Mouse (Mus musculus): ENCODE data around the gene Preb.

The Preb gene

DNA sequence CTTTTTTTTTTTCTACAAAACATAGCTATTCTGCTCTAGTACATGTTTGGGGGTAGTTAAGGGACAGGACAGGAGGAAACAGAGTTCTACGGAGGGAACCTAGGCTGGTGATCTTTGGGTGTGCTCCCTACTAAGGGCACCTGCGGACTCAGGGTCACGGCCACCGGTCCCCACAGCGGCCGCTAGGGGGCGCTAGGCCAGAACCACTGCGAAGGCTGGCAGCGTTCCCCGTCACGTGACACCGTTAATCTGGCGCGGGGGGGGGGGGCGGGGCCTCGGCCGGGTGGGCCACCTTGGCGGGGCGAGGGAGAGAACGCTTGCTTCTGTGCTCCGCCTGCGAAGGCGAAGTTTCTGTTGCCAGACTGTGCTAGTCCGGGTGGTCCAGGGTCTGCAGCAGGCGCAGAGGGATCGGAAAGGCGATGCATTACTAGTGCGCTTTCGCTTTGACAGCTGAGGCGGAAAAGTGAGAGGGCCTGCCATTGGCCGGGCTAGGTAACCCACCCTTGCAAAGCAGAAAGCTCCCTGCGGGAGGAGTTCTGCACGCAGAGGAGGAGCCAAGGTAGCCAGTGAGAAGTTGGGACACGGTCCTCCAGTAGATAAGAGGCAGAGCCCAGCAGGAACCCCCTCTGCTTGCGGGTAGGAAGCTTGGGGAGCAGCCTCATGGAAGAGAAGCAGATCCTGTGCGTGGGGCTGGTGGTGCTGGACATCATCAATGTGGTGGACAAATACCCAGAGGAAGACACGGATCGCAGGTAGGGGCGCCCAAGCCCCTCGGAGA lies 38.7 kb downstream of the Preb start, which contains the start of gene Khk:
Gene Khk, plus strand, starts transcription at position 176 of the 778 bp plus-strand sequence.
- peak; percentile 97 for DNase-seq (ENCODE audit: low read depth)

DNA sequence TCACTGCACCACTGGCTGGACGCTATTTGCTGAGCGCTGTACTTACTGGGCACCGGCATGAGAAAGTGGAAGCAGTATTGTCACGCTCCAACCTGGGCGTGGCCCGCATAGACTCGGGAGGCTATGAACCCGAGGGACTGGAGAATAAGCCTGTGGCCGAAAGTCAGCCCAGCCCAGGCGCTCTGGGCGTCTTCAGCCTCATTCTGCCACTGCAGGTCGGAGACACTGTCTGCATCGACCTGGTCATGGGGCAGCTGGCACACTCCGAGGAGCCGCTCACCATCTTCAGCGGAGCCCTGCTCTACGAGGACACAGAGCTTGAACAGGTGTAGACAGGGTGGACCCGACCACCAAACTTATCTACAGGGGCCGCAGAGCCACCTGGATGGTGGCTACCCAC lies 39.5 kb downstream of the Preb start:
- no peak for DNase-seq (ENCODE audit: low read depth)

DNA sequence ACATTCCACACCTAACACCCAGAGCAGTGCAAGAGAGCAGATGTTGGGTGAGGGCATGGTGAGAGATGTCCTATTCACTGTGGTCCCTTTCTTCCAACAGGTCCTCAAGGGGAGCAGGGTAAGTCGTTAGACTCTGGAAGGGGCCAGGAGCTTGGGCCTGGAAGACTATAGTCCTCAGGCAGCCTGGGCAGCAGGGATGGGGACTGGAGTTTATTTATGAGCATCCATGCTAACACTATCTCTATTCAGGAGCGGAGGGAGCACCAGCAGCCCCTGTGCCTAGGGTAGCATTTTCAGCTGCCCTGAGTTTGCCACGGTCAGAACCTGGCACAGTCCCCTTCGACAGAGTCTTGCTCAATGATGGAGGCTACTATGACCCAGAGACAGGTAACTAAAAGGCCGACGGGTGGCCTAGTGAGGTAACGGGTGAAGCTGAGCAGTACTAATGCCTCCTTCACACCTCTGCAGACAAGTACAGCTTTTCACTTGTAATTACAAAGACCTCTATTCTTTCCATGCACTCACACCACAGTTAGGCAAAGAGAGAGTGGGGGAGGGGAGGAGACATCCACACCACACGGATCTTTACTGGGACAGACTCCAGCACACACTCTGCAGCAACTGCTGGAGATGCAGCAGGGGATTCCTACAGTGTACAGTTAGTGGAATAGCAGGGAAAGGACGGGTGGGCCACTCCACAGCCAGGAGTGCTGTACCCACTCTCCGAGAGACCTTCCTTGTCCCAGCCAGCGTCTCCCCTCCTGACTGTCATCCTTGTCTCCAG lies 40.1 kb downstream of the Preb start:
- DNase-seq (ENCODE audit: low read depth): no peak

GRCm38 (mm10) chr5:30918691-30919090 lies 41.5 kb downstream of the Preb start:
- DNase-seq (ENCODE audit: low read depth): no peak

GRCm38 (mm10) chr5:30917891-30918670 lies 42.1 kb downstream of the Preb start:
- no peak for DNase-seq (ENCODE audit: low read depth)

DNA sequence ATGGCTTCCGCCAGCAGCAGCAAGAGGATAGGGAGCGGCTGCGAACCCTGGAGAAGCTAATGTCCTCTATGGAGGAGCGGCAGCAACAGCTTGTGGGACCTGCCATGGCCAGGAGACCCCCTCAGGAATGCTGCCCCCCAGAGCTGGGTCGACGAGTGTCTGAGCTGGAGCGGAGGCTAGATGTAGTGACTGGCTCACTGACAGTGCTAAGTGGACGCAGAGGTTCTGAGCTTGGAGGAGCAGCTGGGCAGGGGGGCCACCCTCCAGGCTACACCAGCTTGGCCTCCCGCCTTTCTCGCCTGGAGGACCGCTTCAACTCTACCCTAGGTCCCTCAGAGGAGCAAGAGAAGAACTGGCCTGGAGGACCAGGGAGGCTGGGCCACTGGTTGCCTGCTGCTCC lies 42.8 kb downstream of the Preb start:
- no peak for DNase-seq (ENCODE audit: low read depth)

GRCm38 (mm10) chr5:30916841-30917240 lies 43.3 kb downstream of the Preb start:
- DNase-seq (ENCODE audit: low read depth): no peak

DNA sequence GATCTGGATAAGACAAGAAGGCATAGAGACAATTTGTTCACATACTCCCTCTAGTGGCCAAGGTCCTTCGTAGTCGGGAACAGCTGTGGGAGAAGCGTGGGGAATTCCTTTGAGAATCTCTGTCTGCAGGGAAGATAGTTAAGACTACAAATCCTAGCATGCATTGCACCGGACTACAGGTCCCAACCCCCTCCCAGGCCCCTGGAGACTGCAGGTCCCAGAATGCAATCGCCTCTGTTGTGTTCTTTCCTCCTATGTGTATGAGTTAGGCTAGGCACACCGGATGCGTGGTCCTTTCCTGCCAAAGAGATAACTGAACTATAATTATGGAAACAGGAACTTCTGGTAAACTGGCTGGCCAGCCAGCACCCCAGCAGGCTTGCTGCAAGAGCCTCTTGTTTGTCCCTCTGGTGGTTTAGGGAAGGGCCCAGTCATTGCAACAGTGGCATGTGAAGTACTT lies 44.2 kb downstream of the Preb start:
- peak; percentile 77 for DNase-seq (ENCODE audit: low read depth)

DNA sequence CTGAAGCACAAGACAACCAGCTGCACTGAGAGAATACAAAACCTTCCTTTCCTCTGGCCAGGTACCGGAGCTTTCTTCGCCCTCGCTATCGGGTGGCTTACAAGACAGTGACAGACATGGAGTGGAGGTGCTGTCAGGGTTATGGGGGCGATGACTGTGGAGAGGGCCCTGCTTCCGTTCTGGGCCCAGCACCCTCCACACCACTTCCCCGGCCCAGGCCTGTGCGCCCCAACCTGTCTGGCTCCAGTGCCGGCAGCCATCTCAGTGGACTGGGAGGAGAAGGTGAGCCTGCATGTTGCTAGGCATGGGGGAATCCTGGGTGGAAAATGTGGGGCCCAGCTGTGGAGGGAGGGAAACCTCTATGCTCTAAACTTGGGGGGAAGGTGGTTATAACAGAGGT lies 44.7 kb downstream of the Preb start:
- DNase-seq (ENCODE audit: low read depth): no peak

DNA sequence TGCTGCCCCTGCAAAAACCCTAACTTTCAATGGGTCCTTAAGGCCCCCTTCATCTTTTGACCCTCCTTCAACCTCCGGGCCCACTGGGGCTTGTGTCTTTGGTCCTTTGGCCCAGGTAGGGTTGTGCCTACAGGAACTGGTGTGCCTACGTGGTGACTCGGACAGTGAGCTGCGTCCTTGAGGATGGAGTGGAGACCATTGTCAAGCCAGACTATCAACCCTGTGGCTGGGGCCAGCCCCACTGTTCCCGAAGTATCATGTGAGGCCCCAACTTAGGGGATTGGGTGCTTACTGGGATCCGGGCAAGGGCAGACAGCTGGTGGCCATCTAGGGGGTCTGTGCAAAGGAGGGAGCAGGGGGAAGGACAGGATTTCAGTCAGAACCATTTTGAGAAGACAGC lies 45.3 kb downstream of the Preb start:
- DNase-seq (ENCODE audit: low read depth): no peak

DNA sequence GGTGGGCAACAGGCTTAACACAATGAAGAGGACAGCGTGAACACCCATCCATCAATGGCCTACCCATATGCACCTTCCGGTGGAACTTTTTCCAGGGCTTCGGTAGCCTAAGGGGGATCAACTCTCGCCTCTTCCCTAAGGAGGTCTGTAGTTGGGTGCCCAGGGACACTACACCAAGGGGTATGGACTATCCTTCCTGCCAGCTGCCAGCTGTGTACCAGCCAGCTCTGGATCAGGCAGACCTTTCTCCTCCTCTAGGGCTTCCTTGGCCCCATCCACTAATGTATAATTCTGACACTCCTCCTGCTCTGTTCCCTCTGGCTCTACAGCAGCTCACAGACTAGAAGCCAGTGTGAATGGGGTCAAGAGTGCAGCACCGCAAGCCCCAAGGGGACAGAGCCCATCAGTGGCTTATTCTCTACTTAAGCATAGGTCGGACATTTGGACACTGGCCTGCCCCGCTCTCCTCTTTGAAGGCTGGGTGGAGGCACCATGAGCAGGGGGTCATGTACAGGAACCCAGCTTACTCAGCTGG lies 46.0 kb downstream of the Preb start:
- no peak for DNase-seq (ENCODE audit: low read depth)

GRCm38 (mm10) chr5:30913060-30913841 lies 46.9 kb downstream of the Preb start, which contains the start of gene Emilin1:
Gene Emilin1 (plus strand): TSS chr5:30913402.
- DNase-seq (ENCODE audit: low read depth): no peak

- no peak for DNase-seq (ENCODE audit: low read depth)
Measured at GRCm38 (mm10) chr5:30912156-30912555, 48.0 kb downstream of the Preb start.

DNA sequence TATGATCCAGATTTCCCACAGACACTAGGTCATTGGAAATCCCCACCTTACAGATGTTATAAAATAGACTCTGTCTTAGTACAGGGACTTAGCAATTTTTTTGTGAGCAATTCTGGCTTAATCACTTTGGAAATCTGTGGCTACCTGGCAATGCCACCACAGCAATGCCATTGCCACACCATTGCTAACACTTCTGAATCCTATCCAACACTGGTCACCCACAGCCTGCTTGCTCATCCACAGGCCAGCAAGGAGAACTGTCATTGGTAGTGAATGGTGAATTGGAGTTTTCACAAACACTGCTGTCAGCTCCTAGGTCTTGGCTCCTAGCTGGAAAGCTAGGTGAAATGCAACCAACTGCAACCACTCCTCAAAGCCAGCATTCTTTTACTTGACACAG lies 49.7 kb downstream of the Preb start:
- DNase-seq (ENCODE audit: low read depth): no peak

DNA sequence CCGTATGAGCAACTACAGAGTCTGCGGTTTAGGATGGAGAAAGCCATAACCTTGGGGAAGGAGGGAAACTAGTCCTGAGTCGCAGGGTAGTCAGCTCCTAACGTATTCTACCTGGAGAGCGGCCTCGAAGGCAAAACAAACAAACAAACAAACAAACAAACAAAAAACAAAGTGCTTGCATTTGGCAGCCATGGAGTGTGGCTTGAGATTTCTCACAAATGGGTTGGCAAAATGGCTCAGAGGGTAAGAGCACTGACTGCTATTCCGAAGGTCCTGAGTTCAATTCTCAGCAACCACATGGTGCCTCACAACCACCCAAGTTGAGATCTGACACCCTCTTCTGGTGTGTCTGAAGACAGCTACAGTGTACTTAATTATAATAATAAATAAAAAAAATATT lies 50.3 kb downstream of the Preb start:
- DNase-seq (ENCODE audit: low read depth): no peak

- DNase-seq (ENCODE audit: low read depth): no peak
Measured at GRCm38 (mm10) chr5:30909300-30909659, 50.9 kb downstream of the Preb start.

DNA sequence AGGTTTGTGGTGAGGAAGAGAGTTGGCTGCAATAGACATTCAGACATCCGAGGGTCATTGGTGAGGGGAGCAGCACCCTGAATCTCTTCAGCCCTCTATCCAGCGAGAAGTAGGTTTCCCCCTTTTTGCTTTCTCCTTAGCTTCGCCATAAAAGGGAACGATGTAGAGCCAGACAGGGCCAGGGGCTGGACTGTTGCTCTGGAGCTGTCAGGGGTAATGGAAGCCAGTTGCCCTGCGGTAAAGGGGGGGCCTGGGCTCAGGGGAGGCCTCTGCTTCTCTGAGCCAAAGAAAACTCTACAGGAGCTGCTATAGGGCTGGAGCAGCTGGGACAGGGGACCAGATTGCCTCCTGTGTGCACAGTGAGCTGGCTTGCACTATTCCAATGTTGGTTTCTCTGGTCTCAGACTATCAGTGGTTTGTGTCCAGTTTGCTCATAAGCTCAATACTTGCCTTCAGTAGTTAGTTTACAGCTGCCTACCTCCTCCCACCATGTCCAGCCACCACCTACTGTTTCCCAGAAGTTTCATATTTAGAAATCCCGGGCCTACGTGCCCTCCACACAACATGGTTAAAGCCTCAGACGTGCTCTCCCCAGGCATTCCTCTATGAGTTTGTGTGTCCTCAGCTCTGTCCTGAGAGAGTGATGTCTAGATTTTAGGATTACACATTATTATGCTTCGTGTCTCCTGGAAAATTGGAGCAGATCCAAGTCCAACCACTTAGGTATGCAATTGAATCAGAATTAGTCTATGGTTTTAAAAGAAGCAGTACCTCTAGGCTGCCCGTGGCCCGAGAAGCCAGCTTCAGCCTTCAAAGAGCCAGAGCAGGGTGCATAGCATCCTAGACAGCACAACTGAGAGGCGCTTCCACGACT lies 51.5 kb downstream of the Preb start:
- no peak for DNase-seq (ENCODE audit: low read depth)

DNA sequence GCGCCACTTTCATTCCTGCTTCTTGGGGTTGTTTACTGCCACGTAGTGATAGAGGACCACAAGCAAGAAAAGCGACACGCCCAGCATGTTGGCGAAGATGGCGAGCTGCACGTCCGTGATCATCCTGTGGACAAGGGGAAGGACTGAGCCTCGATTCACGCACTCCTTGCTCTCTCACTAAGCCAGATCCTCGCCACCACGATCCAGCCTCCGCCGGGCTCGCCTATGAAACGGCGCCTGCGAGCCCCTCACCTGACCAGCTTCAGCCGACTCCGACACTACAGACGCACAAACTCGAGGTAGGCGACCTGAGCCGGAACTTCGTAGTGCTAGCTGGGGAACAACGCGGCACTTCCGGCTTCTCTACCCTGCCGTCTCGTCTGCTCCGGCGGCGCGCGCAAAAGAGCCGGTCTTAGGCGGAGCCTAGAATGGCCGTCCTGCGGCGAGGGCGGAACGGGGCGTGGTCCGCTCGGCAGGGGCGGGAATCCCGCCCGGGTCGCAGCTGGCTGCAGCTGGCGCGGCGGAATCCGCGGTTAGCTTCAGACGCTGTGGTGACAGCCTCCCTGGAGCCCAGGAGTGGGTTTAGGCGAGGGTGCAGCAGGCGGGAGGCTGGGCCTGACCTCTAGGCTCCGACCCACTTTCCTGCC lies 52.6 kb downstream of the Preb start, which contains the start of gene Ost4:
Gene Ost4, minus strand, starts transcription at position 376 of the 647 bp plus-strand sequence.
- peak; percentile 98 for DNase-seq (ENCODE audit: low read depth)

DNA sequence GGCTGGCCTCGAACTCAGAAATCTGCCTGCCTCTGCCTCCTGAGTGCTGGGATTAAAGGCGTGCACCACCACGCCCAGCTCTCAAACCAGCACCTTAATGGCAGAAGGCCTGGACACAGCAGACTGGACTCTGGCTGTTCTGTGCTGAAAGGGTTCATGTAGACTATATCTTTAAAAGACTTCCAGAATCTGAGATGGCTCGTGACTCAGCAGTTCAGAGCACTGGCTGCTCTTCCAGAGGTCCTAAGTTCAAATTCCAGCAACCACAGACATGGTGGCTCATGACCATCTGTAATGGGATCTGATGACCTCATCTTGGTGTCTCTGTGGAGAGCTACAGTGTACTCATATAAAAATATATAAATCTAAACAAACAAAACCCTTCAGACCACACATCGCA lies 58.3 kb downstream of the Preb start:
- DNase-seq (ENCODE audit: low read depth): no peak

Measured in naive thymus-derived CD4-positive, alpha-beta T cell, adult 2 months (primary cell).